Mouse (Mus musculus) testis, adult 2 months (tissue): Measurements from ENCODE around the gene Misp. TPM values are rescaled to one million over a fixed set of nuclear protein-coding genes. Genes with fewer than 3 reads are reported as not detected.
A peak's percentile ranks its signal among the peaks of the same experiment; 100 is the strongest.

ENCODE experiments used
- H3K27ac ChIP-seq: fragments of 200-500 bp; 2 replicates; pipeline ENCODE4 v1.5.1; 2012; ENCODE audit warnings: low read depth, low read length; ENCODE audit not compliant: control insufficient read depth, insufficient read depth
- H3K27me3 ChIP-seq: fragments of 200-500 bp; 2 replicates; pipeline ENCODE4 v1.6.1; 2012; ENCODE audit warnings: mild to moderate bottlenecking, low read length, moderate library complexity; ENCODE audit not compliant: control insufficient read depth, insufficient read depth
- H3K36me3 ChIP-seq: fragments of 200-500 bp; 2 replicates; pipeline ENCODE4 v1.6.1; 2012; ENCODE audit warnings: mild to moderate bottlenecking, low read length; ENCODE audit not compliant: control insufficient read depth, insufficient read depth
- H3K4me1 ChIP-seq: fragments of 200-500 bp; 2 replicates; pipeline ENCODE4 v1.6.1; 2012; ENCODE audit warnings: low read length; ENCODE audit not compliant: control insufficient read depth, insufficient read depth
- H3K4me3 ChIP-seq: fragments of 200-500 bp; 2 replicates; pipeline ENCODE4 v1.5.1; 2012; ENCODE audit warnings: low read depth, mild to moderate bottlenecking, low read length, moderate library complexity, mixed read lengths; ENCODE audit not compliant: control insufficient read depth
- CTCF ChIP-seq: fragments of 200-500 bp; IDR thresholded peaks from 2 replicates; pipeline ENCODE4 v1.5.1; 2012; ENCODE audit warnings: low read depth, mild to moderate bottlenecking, inconsistent platforms, low read length, moderate library complexity; ENCODE audit not compliant: control insufficient read depth, insufficient read depth, insufficient replicate concordance
- POLR2A ChIP-seq: fragments of 200-500 bp; IDR thresholded peaks from 2 replicates; pipeline ENCODE4 v1.6.1; 2012; ENCODE audit warnings: low read depth, mild to moderate bottlenecking, inconsistent platforms, low read length, moderate library complexity; ENCODE audit not compliant: control insufficient read depth
- polyA plus RNA-seq: library from polyadenylated mRNA; depleted of rRNA; stranded (reverse); fragments of >200 nt; gene quantifications from 2 replicates; pipeline ENCODE4 v1.2.3, GENCODE M21; 2012

Gene Misp
- polyA plus RNA-seq, 1 experiment = 0.27 TPM

- Histone ChIP-seq H3K36me3 (no peaks in the 10 kb centered on the region), H3K4me1 (peaks cover 19% of the 10 kb centered on the region), H3K27ac (peak overlapping the region; percentile 56), H3K27me3 (no peaks in the 10 kb centered on the region), H3K4me3 (peak overlapping the region; percentile 83)
- no peak for TF ChIP-seq CTCF
- peak; percentile 51; the same call in 1 of the 2 replicates for TF ChIP-seq POLR2A
Measured at GRCm38 (mm10) chr10:79794491-79794931, 26.3 kb upstream of the Misp start.

- TF ChIP-seq POLR2A (no peak), CTCF (no peak)
- H3K36me3 ChIP-seq = no peaks in the 10 kb centered on the region
- H3K27me3 ChIP-seq = no peaks in the 10 kb centered on the region
- H3K4me1 ChIP-seq = peaks cover 19% of the 10 kb centered on the region
- no peak overlapping the region for H3K27ac ChIP-seq
- no peak overlapping the region for H3K4me3 ChIP-seq
Measured at GRCm38 (mm10) chr10:79795905-79796304, 24.9 kb upstream of the Misp start.

GRCm38 (mm10) chr10:79797326-79797725, 23.5 kb upstream of the Misp start:
- Histone ChIP-seq H3K4me1 (peaks cover 26% of the 10 kb centered on the region), H3K27me3 (no peaks in the 10 kb centered on the region), H3K36me3 (no peaks in the 10 kb centered on the region), H3K27ac (no peak overlapping the region), H3K4me3 (no peak overlapping the region)
- no peak for TF ChIP-seq CTCF

- H3K27ac ChIP-seq = no peak overlapping the region
- H3K4me3 ChIP-seq = no peak overlapping the region
- TF ChIP-seq POLR2A (no peak), CTCF (no peak)
- peaks cover 31% of the 10 kb centered on the region for H3K4me1 ChIP-seq
- H3K27me3 ChIP-seq = no peaks in the 10 kb centered on the region
- H3K36me3 ChIP-seq = no peaks in the 10 kb centered on the region
Measured at GRCm38 (mm10) chr10:79798289-79798928, 22.4 kb upstream of the Misp start.

- TF ChIP-seq CTCF (no peak), POLR2A (no peak)
- Histone ChIP-seq H3K27me3 (no peaks in the 10 kb centered on the region), H3K36me3 (no peaks in the 10 kb centered on the region), H3K4me3 (no peak overlapping the region), H3K4me1 (peaks cover 36% of the 10 kb centered on the region), H3K27ac (no peak overlapping the region)
Measured at GRCm38 (mm10) chr10:79800508-79800907, 20.3 kb upstream of the Misp start.

- TF ChIP-seq POLR2A (no peak), CTCF (no peak)
- no peak overlapping the region for H3K4me3 ChIP-seq
- no peaks in the 10 kb centered on the region for H3K36me3 ChIP-seq
- H3K27ac ChIP-seq = peak overlapping the region; percentile 0; the same call in 1 of the 2 replicates
- H3K4me1 ChIP-seq = peaks cover 46% of the 10 kb centered on the region
- H3K27me3 ChIP-seq = no peaks in the 10 kb centered on the region
Measured at GRCm38 (mm10) chr10:79801837-79802236, 19.0 kb upstream of the Misp start.

GRCm38 (mm10) chr10:79802331-79802971, 18.3 kb upstream of the Misp start:
- no peaks in the 10 kb centered on the region for H3K36me3 ChIP-seq
- H3K27me3 ChIP-seq = no peaks in the 10 kb centered on the region
- TF ChIP-seq POLR2A (no peak), CTCF (no peak)
- H3K27ac ChIP-seq = peak overlapping the region; percentile 73
- H3K4me1 ChIP-seq = peaks cover 50% of the 10 kb centered on the region
- H3K4me3 ChIP-seq = no peak overlapping the region
